Mouse (Mus musculus) heart, embryonic 15.5 days (tissue): Measurements from ENCODE around the gene Ces1a. TPM values are rescaled to one million over a fixed set of nuclear protein-coding genes. Genes with fewer than 3 reads are reported as not detected.
A peak's percentile ranks its signal among the peaks of the same experiment; 100 is the strongest.

Experiments used
- ATAC-seq: fragments of 200-750 bp; cut with Nextera tagmentation; replicated peaks from 2 replicates; pipeline ENCODE4 v1.8.0; 2017; ENCODE audit warnings: low read depth, moderate TSS enrichment; ENCODE audit not compliant: insufficient number of reproducible peaks, insufficient read depth, low FRiP score
- H3K27ac ChIP-seq: fragments of 300-500 bp; sonication (generic); 2 replicates; pipeline ENCODE4 v1.5.1; 2015; ENCODE audit warnings: mild to moderate bottlenecking, inconsistent platforms
- H3K27me3 ChIP-seq: fragments of 300-500 bp; sonication (generic); 2 replicates; pipeline ENCODE4 v1.6.1; 2015; ENCODE audit warnings: inconsistent platforms
- H3K36me3 ChIP-seq: fragments of 300-500 bp; sonication (generic); 2 replicates; pipeline ENCODE4 v1.6.1; 2015; ENCODE audit warnings: mild to moderate bottlenecking, inconsistent platforms
- H3K4me1 ChIP-seq: fragments of 300-500 bp; sonication (generic); replicated peaks from 2 replicates; pipeline ENCODE4 v1.6.1; 2015; ENCODE audit warnings: inconsistent platforms
- H3K4me2 ChIP-seq: fragments of 300-500 bp; sonication (generic); 2 replicates; pipeline ENCODE4 v1.6.1; 2015; ENCODE audit warnings: inconsistent platforms, mild to moderate bottlenecking, moderate library complexity
- H3K4me3 ChIP-seq: fragments of 300-500 bp; sonication (generic); 2 replicates; pipeline ENCODE4 v1.5.1; 2015; ENCODE audit warnings: mild to moderate bottlenecking, inconsistent platforms
- H3K9ac ChIP-seq: fragments of 300-500 bp; sonication (generic); 2 replicates; pipeline ENCODE4 v1.6.1; 2015; ENCODE audit warnings: mild to moderate bottlenecking, inconsistent platforms
- H3K9me3 ChIP-seq: fragments of 300-500 bp; sonication (generic); replicated peaks from 2 replicates; pipeline ENCODE4 v1.6.1; 2016; ENCODE audit warnings: inconsistent platforms
- WGBS: fragments of 180-500 bp; shearing (Covaris S2); methylation state at CpG from one replicate; pipeline ENCODE4 v1.1.7; 2015; ENCODE audit warnings: mixed read lengths; 5-methylcytosine and 5-hydroxymethylcytosine counted together
- polyA plus RNA-seq: library from polyadenylated mRNA; unstranded; fragments of >200 nt; fragmentation: Nextera tagmentation; extraction: Ambion mirVana; gene quantifications from 2 replicates; pipeline ENCODE4 v1.2.1, GENCODE M21; 2015

The Ces1a gene
- polyA plus RNA-seq, 1 experiment from 2014 or later = not detected

- no peaks in the 10 kb centered on the region for H3K36me3 ChIP-seq
- H3K27ac ChIP-seq = no peak overlapping the region
- WGBS = 46% methylated on average over 1 of the region's 1 CpGs
- peaks cover 15% of the 10 kb centered on the region for H3K4me1 ChIP-seq
- no peaks in the 10 kb centered on the region for H3K27me3 ChIP-seq
- no peak overlapping the region for H3K4me2 ChIP-seq
- no peak overlapping the region for H3K4me3 ChIP-seq
- H3K9ac ChIP-seq = no peak overlapping the region
- no peak for ATAC-seq
- H3K9me3 ChIP-seq = no peaks in the 10 kb centered on the region
These were observed 4.9 kb downstream of the Ces1a start for GRCm38 (mm10) chr8:93043083-93043482.

GRCm38 (mm10) chr8:93040776-93041567 lies 7.0 kb downstream of the Ces1a start:
- Histone ChIP-seq H3K36me3 (no peaks in the 10 kb centered on the region), H3K4me2 (no peak overlapping the region), H3K4me1 (peaks cover 15% of the 10 kb centered on the region), H3K27me3 (no peaks in the 10 kb centered on the region), H3K9ac (no peak overlapping the region), H3K9me3 (no peaks in the 10 kb centered on the region), H3K4me3 (no peak overlapping the region), H3K27ac (no peak overlapping the region)
- 85% methylated on average over 4 of the region's 4 CpGs for WGBS
- no peak for ATAC-seq

GRCm38 (mm10) chr8:93040256-93040655 lies 7.7 kb downstream of the Ces1a start:
- Histone ChIP-seq H3K4me3 (no peak overlapping the region), H3K4me1 (peaks cover 15% of the 10 kb centered on the region), H3K9ac (no peak overlapping the region), H3K36me3 (no peaks in the 10 kb centered on the region), H3K27ac (no peak overlapping the region), H3K27me3 (no peaks in the 10 kb centered on the region), H3K4me2 (no peak overlapping the region), H3K9me3 (no peaks in the 10 kb centered on the region)
- no peak for ATAC-seq
- WGBS = 45% methylated on average over 2 of the region's 2 CpGs

GRCm38 (mm10) chr8:93038831-93039230 lies 9.2 kb downstream of the Ces1a start:
- Histone ChIP-seq H3K9me3 (no peaks in the 10 kb centered on the region), H3K4me2 (no peak overlapping the region), H3K9ac (no peak overlapping the region), H3K4me1 (peaks cover 15% of the 10 kb centered on the region), H3K27ac (no peak overlapping the region), H3K36me3 (no peaks in the 10 kb centered on the region), H3K4me3 (no peak overlapping the region), H3K27me3 (no peaks in the 10 kb centered on the region)
- 11% methylated on average over 2 of the region's 2 CpGs for WGBS
- ATAC-seq = no peak

DNA sequence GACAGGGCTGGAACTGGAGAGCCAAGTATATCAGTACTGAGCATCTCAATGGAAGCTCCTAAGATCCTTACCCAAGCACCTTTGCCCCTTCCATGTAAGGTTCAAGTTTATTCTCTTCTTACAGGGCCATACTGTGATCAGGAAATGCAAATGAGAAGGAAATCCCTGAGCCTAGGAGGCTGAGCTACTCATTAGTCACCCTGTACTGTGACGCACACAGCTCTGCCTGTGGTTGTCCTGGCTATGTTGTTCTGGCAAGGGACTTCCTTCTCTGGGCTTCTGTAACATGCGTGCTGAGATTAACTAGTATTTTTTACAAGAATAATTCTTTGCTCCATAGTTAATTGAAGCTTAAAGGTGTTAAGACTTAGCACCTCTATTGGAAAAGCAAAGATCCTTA lies 17.3 kb downstream of the Ces1a start:
- Histone ChIP-seq H3K4me3 (no peak overlapping the region), H3K9ac (no peak overlapping the region), H3K4me2 (no peak overlapping the region), H3K27ac (no peak overlapping the region), H3K4me1 (no peaks in the 10 kb centered on the region), H3K9me3 (no peaks in the 10 kb centered on the region), H3K27me3 (no peaks in the 10 kb centered on the region), H3K36me3 (no peaks in the 10 kb centered on the region)
- 60% methylated on average over 2 of the region's 2 CpGs for WGBS
- no peak for ATAC-seq

DNA sequence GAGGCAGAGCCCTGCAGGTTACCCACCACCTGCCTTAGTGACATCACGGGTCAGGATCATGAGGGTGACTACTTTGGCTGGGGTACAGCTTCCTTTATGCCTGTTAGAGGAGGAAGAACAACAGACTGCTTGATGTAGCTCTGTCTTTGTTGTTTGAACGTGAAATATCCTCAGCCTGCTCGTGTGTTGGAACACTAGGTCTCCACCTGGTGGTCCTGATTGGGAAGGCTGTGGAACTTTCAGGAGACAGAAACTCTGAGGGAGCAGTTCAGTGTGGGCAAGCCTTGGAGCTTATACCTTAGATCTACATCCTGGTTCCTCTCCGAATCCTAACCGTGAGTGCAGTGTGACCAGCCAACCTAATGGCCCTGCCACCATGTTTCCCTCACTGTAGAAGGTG lies 26.3 kb downstream of the Ces1a start:
- 59% methylated on average over 5 of the region's 5 CpGs for WGBS
- ATAC-seq = no peak
- no peak overlapping the region for H3K9ac ChIP-seq
- H3K4me1 ChIP-seq = no peaks in the 10 kb centered on the region
- no peak overlapping the region for H3K27ac ChIP-seq
- no peaks in the 10 kb centered on the region for H3K36me3 ChIP-seq
- H3K27me3 ChIP-seq = no peaks in the 10 kb centered on the region
- no peak overlapping the region for H3K4me2 ChIP-seq
- H3K4me3 ChIP-seq = no peak overlapping the region
- no peaks in the 10 kb centered on the region for H3K9me3 ChIP-seq

DNA sequence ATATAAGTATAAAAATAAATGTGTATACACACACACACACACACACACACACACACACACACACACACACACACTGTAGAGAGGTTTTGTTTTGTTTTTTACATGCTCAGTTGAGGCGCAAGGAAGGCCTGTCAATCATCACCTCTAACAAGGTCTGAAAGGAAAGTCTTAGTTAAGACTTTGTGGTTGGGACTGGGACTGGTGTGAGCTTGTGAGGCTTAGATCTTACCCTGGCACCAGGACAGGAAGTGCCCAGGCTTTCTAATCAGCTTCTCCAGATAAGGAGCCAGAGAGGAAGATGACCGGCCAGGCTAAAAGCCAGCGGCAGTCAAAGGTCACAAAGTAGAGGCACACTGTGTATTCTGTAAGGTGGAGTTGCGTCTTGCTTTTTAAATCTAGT lies 33.7 kb downstream of the Ces1a start:
- WGBS = 29% methylated on average over 4 of the region's 4 CpGs
- H3K4me2 ChIP-seq = no peak overlapping the region
- H3K9ac ChIP-seq = no peak overlapping the region
- H3K4me1 ChIP-seq = no peaks in the 10 kb centered on the region
- H3K4me3 ChIP-seq = no peak overlapping the region
- ATAC-seq = no peak
- H3K27me3 ChIP-seq = no peaks in the 10 kb centered on the region
- H3K36me3 ChIP-seq = no peaks in the 10 kb centered on the region
- H3K27ac ChIP-seq = no peak overlapping the region
- H3K9me3 ChIP-seq = no peaks in the 10 kb centered on the region

DNA sequence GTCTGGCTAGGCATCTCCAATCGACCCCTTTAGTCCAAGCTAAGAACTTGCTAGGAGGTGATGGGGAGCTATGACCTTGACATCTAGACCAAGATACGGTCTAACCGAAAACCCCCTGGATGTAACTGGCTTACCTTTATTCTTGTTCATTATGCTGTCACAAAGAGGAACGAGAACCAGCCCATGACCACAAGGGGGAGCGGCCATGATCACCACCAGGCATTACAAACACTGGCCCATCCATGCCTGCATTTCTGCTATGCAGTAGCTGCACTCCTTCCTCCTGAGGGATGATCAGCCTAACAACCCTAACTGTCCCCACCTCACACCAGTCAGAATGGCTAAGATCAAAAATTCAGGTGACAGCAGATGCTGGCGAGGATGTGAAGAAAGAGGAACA lies 35.8 kb downstream of the Ces1a start:
- Histone ChIP-seq H3K27ac (no peak overlapping the region), H3K9me3 (no peaks in the 10 kb centered on the region), H3K4me2 (no peak overlapping the region), H3K4me3 (no peak overlapping the region), H3K27me3 (no peaks in the 10 kb centered on the region), H3K4me1 (no peaks in the 10 kb centered on the region), H3K36me3 (no peaks in the 10 kb centered on the region), H3K9ac (no peak overlapping the region)
- WGBS = 72% methylated on average over 6 of the region's 6 CpGs
- ATAC-seq = no peak

DNA sequence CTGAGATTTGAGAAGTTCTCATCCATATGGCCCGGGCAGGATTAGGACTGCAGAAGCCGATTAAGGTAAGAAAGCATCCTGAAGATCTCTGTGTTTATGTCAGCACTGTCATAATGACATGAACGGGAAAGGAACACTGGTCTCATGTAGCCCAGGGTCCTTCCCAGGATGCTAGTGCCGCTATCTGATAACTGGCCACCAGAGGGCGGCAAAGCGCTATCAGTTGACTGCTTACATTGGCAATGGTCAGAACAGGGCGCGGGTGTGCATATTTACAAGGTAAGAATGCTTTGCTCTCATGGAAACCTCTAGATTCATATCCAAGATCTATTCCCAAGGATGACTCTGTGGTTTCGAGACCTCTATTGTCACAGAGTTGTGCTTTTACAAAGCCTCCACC lies 36.6 kb downstream of the Ces1a start:
- Histone ChIP-seq H3K27me3 (no peaks in the 10 kb centered on the region), H3K4me2 (no peak overlapping the region), H3K4me1 (no peaks in the 10 kb centered on the region), H3K4me3 (no peak overlapping the region), H3K27ac (no peak overlapping the region), H3K9ac (no peak overlapping the region), H3K36me3 (no peaks in the 10 kb centered on the region), H3K9me3 (no peaks in the 10 kb centered on the region)
- ATAC-seq = 0 out of 2 replicates have a peak, but pooled peaks have one; percentile 47
- 9% methylated on average over 9 of the region's 9 CpGs for WGBS

- H3K4me1 ChIP-seq = no peaks in the 10 kb centered on the region
- 22% methylated on average over 5 of the region's 5 CpGs for WGBS
- H3K27ac ChIP-seq = no peak overlapping the region
- ATAC-seq = no peak
- H3K9me3 ChIP-seq = no peaks in the 10 kb centered on the region
- H3K4me3 ChIP-seq = no peak overlapping the region
- no peak overlapping the region for H3K9ac ChIP-seq
- H3K36me3 ChIP-seq = no peaks in the 10 kb centered on the region
- H3K27me3 ChIP-seq = no peaks in the 10 kb centered on the region
- no peak overlapping the region for H3K4me2 ChIP-seq
These were observed 37.7 kb downstream of the Ces1a start for GRCm38 (mm10) chr8:93010286-93010685.

GRCm38 (mm10) chr8:92998600-92998999 lies 49.4 kb downstream of the Ces1a start:
- Histone ChIP-seq H3K27me3 (0 out of 2 replicates have a peak, but pooled peaks cover 4% of the 10 kb centered on the region), H3K27ac (no peak overlapping the region), H3K9ac (no peak overlapping the region), H3K36me3 (no peaks in the 10 kb centered on the region), H3K4me3 (no peak overlapping the region), H3K9me3 (no peaks in the 10 kb centered on the region), H3K4me1 (no peaks in the 10 kb centered on the region), H3K4me2 (no peak overlapping the region)
- no peak for ATAC-seq
- 37% methylated on average over 2 of the region's 2 CpGs for WGBS

DNA sequence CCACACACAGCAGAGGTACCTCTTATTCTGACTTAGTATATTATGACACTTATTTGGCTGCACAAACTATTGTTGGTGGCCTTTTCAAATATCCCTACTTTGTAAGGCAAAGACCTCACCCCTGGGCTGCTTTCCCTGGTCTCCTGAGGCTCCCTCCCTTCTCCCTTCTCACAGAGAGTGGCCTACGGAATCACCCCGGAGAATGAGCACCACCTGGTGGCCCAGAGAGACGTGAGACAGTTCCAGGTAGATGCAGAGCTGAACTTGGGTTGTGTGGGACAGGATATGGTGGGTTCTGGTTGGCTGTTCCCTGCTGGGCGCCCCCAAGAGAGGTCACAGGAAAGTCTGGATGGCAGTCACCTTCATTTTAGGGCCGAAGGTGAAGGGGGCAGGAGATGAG lies 51.2 kb downstream of the Ces1a start:
- H3K4me3 ChIP-seq = no peak overlapping the region
- H3K36me3 ChIP-seq = no peaks in the 10 kb centered on the region
- no peaks in the 10 kb centered on the region for H3K9me3 ChIP-seq
- ATAC-seq = no peak
- H3K27me3 ChIP-seq = 0 out of 2 replicates have a peak, but pooled peaks cover 4% of the 10 kb centered on the region
- no peaks in the 10 kb centered on the region for H3K4me1 ChIP-seq
- no peak overlapping the region for H3K27ac ChIP-seq
- no peak overlapping the region for H3K4me2 ChIP-seq
- 16% methylated on average over 5 of the region's 5 CpGs for WGBS
- H3K9ac ChIP-seq = no peak overlapping the region
